Mouse (Mus musculus): Measurements from ENCODE around the gene Nosip. TPM values are rescaled to one million over a fixed set of nuclear protein-coding genes. Genes with fewer than 3 reads are reported as not detected.

The Nosip gene
- polyA plus RNA-seq, 1 experiment from 2014 or later: 31.5 TPM

DNA sequence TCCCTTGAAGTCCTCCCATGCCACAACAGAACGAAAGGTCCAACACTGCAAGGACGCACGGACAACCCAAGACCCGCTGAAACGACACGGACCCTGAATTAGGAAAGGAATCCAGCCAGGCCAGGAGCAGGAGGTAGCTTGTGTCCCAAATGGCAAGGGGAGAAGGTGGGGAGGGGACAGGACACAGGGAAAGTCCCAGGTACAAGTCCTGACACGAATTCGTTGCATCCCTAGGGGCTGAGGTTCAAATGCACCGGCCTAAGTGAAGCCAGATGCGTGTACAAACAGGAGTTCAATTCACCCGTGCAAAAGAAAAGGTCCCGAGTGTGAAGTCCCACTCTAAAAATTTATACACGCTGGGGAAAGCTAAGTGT lies 10.6 kb upstream of the Nosip start:
- Histone ChIP-seq H3K9me3 (replicated peaks) (no peaks in the 10 kb centered on the region), H3K4me2 (peak overlapping the region; percentile 99), H3K36me3 (peaks cover 37% of the 10 kb centered on the region), H3K9ac (peak overlapping the region; percentile 87), H3K27ac (peak overlapping the region; percentile 95), H3K27me3 (no peaks in the 10 kb centered on the region), H3K4me1 (replicated peaks) (peaks cover 39% of the 10 kb centered on the region), H3K4me3 (replicated peaks) (peak overlapping the region; percentile 77)
- ATAC-seq (ENCODE audit: low read depth): no peak
- no peak for DNase-seq
- 11% methylated on average over 13 of the region's 13 CpGs for WGBS (ENCODE audit: insufficient replicate concordance)

DNA sequence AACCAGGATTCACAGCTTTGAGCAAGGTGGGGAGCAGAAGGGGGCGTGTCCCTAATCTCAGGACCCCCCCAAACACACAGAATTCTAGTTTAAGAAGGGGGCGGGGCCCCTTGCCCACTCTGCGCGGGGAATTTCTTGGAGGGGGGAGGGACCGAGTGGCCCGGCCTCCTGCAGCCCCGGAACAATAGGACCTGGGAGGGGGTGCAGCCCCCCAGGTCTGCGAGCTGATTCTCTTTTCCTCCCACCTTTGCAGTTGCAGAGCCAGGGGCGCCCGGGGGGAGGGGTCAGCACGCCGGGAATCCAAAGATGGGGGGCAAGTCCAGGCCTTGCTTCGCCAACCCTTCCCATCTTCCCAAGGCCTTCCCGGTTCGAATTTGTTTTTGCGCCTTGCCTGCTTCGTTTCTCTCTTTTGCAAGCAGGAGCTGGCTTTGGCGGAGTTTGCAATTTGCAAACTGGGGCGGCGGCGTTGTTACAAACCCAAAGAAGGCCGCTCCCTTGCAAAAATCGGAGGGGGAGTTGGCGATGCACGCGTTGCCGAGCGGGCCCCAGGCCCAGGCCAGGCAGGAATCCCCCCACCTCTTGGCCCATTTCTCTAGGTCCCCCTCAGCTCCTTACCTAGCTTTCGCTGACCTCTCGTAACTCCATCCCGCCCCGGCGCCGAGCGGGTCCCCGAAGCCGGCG lies 9.9 kb upstream of the Nosip start:
- WGBS (ENCODE audit: insufficient replicate concordance): under 1% methylated on average over 38 of the region's 38 CpGs
- Histone ChIP-seq H3K9ac (peak overlapping the region; percentile 87), H3K27me3 (no peaks in the 10 kb centered on the region), H3K36me3 (peaks cover 30% of the 10 kb centered on the region), H3K9me3 (replicated peaks) (no peaks in the 10 kb centered on the region), H3K4me1 (replicated peaks) (peaks cover 39% of the 10 kb centered on the region), H3K27ac (peak overlapping the region; percentile 95), H3K4me2 (peak overlapping the region; percentile 99), H3K4me3 (replicated peaks) (peak overlapping the region; percentile 77)
- ATAC-seq (ENCODE audit: low read depth): no peak
- no peak for DNase-seq

DNA sequence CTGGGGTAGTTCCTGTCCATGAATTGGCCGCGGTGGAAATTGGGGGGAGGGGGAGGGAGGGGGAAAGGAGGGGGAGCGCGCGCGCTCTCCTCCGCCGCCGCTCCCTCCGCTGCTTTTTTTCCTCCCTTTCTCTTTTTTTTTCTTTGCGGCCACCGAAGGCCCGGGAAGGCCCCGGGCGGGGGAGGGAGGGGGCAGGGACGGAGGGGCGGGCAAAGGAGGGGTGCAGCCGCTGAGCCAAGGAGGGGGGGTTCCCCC lies 9.4 kb upstream of the Nosip start, which contains the start of gene Prr12:
Gene Prr12, minus strand, starts transcription at position 20 of the 255 bp plus-strand sequence.
- H3K9me3 ChIP-seq (replicated peaks): no peaks in the 10 kb centered on the region
- peak within 1 kb of the TSS; percentile 77 for H3K4me3 ChIP-seq (replicated peaks)
- H3K36me3 ChIP-seq: peaks cover 25% of the 10 kb centered on the region
- peak within 1 kb of the TSS; percentile 87 for H3K9ac ChIP-seq
- H3K4me1 ChIP-seq (replicated peaks): peaks cover 39% of the 10 kb centered on the region
- H3K27me3 ChIP-seq: no peaks in the 10 kb centered on the region
- peak within 1 kb of the TSS; percentile 99 for H3K4me2 ChIP-seq
- DNase-seq (no peak), ATAC-seq (ENCODE audit: low read depth) (peak; percentile 6)
- peak within 1 kb of the TSS; percentile 95 for H3K27ac ChIP-seq
- 0% methylated on average over 8 of the region's 18 CpGs for WGBS (ENCODE audit: insufficient replicate concordance)

DNA sequence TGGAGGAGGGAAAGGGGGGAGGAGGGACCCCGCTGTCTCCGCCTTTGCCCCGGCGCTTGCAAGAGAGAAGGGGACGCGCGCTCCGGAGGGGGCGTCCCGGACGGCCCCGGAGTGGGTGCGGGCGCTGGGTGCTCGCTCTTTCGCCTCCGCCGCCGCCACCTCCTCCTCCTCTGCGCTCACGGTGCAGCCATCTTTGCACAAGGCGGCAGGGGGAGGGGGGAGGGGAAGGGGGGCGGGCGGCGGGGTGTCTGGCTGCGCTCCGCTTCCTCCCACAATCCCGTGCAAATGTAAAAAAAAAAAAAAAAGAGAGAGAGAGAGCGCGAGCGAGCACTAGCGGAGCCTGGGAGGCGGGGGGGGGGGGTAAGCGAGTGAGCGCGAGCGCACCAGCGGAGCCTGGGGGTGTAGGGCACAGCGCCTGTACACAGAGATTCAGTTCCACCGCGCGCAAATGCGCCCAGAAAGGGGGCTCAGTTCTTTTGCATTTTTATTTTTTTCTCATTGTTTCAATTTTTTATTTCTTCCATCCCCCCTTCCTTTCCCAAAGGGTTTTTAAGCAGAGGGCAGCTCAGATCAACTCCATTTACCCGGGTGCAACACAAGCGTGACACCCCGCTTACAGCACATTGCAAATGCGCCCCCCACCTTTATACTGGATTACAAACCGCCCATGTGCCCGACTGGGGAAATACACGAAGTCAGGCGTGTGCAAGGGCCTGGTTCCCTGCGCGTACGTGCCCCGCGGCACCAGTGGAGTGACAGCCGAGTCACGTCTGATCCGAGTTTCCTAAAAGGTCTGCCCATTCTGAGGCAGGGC lies 8.9 kb upstream of the Nosip start:
- peak overlapping the region; percentile 95 for H3K27ac ChIP-seq

DNA sequence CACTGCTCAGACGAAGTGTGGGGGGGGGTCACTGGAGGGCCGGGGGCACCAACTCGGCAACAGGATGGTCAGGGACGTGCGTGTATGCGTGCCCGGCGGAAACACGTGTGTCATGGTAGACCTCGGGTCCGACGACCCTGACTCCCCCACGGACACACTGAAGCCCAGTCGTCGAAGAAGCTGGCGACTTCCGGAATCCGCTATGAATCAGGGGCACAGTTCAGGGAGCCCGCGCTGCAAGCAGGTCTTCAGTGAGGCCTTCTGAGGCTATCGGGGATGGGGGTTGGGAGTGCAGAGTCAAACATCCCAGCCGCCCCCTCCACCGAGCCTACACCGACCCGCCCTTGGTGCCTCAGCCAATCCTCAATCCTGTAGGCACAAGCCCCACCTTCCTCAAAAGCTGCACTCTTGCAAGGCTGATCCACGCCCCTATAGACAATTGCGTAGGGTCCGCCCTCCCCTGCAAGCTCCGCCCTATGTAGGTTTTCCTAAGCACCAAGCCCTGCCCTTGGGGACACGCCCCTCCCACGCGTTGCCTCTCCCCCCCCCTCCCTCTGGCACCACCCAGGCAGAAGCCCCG lies 8.2 kb upstream of the Nosip start:
- Histone ChIP-seq H3K36me3 (peaks cover 13% of the 10 kb centered on the region), H3K27me3 (no peaks in the 10 kb centered on the region), H3K27ac (peak overlapping the region; percentile 95), H3K9ac (peak overlapping the region; percentile 87), H3K4me1 (replicated peaks) (peaks cover 39% of the 10 kb centered on the region), H3K4me3 (replicated peaks) (peak overlapping the region; percentile 77), H3K9me3 (replicated peaks) (no peaks in the 10 kb centered on the region), H3K4me2 (peak overlapping the region; percentile 99)
- peak; percentile 96 for DNase-seq
- under 1% methylated on average over 33 of the region's 33 CpGs for WGBS (ENCODE audit: insufficient replicate concordance)
- ATAC-seq (ENCODE audit: low read depth): peak; percentile 92

More for the DNA sequence above, 8.9 kb upstream of the Nosip start:
- H3K9ac ChIP-seq: peak overlapping the region; percentile 87
- WGBS (ENCODE audit: insufficient replicate concordance): under 1% methylated on average over 25 of the region's 59 CpGs
- H3K9me3 ChIP-seq (replicated peaks): no peaks in the 10 kb centered on the region
- peaks cover 20% of the 10 kb centered on the region for H3K36me3 ChIP-seq
- H3K4me2 ChIP-seq: peak overlapping the region; percentile 99
- ATAC-seq (ENCODE audit: low read depth) (peak; percentile 41), DNase-seq (peak; percentile 62)
- H3K27me3 ChIP-seq: no peaks in the 10 kb centered on the region
- peaks cover 39% of the 10 kb centered on the region for H3K4me1 ChIP-seq (replicated peaks)
- peak overlapping the region; percentile 77 for H3K4me3 ChIP-seq (replicated peaks)

DNA sequence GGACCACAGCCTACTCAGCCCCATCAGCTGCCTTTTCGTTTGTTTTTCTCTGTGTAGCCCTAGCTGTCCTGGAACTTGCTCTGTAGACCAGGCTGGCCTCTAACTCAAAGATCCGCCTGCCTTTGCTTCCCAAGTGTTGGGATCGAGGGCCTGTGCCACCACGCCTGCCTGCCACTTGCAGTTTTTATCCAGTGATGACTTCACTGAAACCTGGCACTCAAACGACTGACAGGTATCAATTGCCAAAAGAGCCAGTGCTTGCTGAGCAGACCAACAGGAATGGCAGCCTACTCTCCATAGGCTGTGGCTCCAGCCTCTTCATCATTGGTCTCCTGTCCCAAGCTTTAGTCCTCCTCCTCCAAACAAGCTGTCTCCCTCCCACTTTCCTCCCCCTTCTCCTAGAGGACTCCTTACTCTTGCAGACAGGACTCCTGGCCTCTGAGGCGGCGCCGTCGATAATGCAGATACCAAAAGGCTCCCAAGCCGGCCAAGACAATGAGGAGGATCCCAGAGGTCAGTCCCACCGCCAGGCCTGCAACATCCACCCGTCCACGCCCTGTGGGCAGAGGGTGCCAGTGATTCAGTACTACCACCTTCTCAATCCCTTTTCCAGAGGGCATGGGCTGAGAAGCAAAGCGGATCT lies 5.8 kb upstream of the Nosip start:
- 71% methylated on average over 14 of the region's 14 CpGs for WGBS (ENCODE audit: insufficient replicate concordance)

GRCm38 (mm10) chr7:45056972-45057348 lies 5.3 kb upstream of the Nosip start:
- Histone ChIP-seq H3K4me3 (replicated peaks) (no peak overlapping the region), H3K9ac (no peak overlapping the region), H3K27ac (no peak overlapping the region), H3K27me3 (no peaks in the 10 kb centered on the region), H3K9me3 (replicated peaks) (no peaks in the 10 kb centered on the region), H3K4me2 (no peak overlapping the region), H3K36me3 (no peaks in the 10 kb centered on the region), H3K4me1 (replicated peaks) (peaks cover 44% of the 10 kb centered on the region)
- ATAC-seq (ENCODE audit: low read depth) (no peak), DNase-seq (no peak)

More for the DNA sequence above, 5.8 kb upstream of the Nosip start:
- peaks cover 44% of the 10 kb centered on the region for H3K4me1 ChIP-seq (replicated peaks)
- H3K36me3 ChIP-seq: no peaks in the 10 kb centered on the region
- H3K9ac ChIP-seq: no peak overlapping the region
- H3K9me3 ChIP-seq (replicated peaks): no peaks in the 10 kb centered on the region
- H3K27me3 ChIP-seq: no peaks in the 10 kb centered on the region
- no peak overlapping the region; the same call in 1 of the 2 replicates for H3K27ac ChIP-seq
- no peak overlapping the region for H3K4me3 ChIP-seq (replicated peaks)
- H3K4me2 ChIP-seq: no peak overlapping the region
- ATAC-seq (ENCODE audit: low read depth): no peak
- no peak for DNase-seq

- H3K27me3 ChIP-seq: no peaks in the 10 kb centered on the region
- no peaks in the 10 kb centered on the region for H3K36me3 ChIP-seq
- no peak overlapping the region for H3K4me2 ChIP-seq
- no peak overlapping the region for H3K4me3 ChIP-seq (replicated peaks)
- no peaks in the 10 kb centered on the region for H3K9me3 ChIP-seq (replicated peaks)
- no peak overlapping the region for H3K9ac ChIP-seq
- no peak overlapping the region for H3K27ac ChIP-seq
- ATAC-seq (ENCODE audit: low read depth): no peak
- DNase-seq: no peak
- H3K4me1 ChIP-seq (replicated peaks): peaks cover 40% of the 10 kb centered on the region
- WGBS (ENCODE audit: insufficient replicate concordance): 71% methylated on average over 10 of the region's 10 CpGs
Observed at GRCm38 (mm10) chr7:45058607-45059571, 3.3 kb upstream of the Nosip start.

- H3K36me3 ChIP-seq: no peaks in the 10 kb centered on the region
- no peaks in the 10 kb centered on the region for H3K27me3 ChIP-seq
- H3K9ac ChIP-seq: peak overlapping the region; percentile 64; the same call in 1 of the 2 replicates
- peaks cover 49% of the 10 kb centered on the region for H3K4me1 ChIP-seq (replicated peaks)
- H3K4me3 ChIP-seq (replicated peaks): 0 out of 2 replicates have a peak overlapping the region, but pooled peaks have one; percentile 73
- H3K4me2 ChIP-seq: peak overlapping the region; percentile 78; the same call in 1 of the 2 replicates
- WGBS (ENCODE audit: insufficient replicate concordance): 45% methylated on average over 6 of the region's 6 CpGs
- no peak for DNase-seq
- H3K27ac ChIP-seq: peak overlapping the region; percentile 74
- no peak for ATAC-seq (ENCODE audit: low read depth)
- H3K9me3 ChIP-seq (replicated peaks): no peaks in the 10 kb centered on the region
Observed at GRCm38 (mm10) chr7:45060632-45061122, 1.6 kb upstream of the Nosip start.

GRCm38 (mm10) chr7:45061532-45062075 lies 625 bp upstream of the Nosip start:
- 29% methylated on average over 11 of the region's 11 CpGs for whole genome bisulfite sequencing (ENCODE audit: insufficient replicate concordance)
- peak; percentile 9; the same call in 1 of the 2 replicates for ATAC-seq (ENCODE audit: low read depth)

More at GRCm38 (mm10) chr7:45061532-45062075, 625 bp upstream of the Nosip start:
- H3K4me2 ChIP-seq: peak overlapping the region; percentile 78
- no peaks in the 10 kb centered on the region for H3K9me3 ChIP-seq (replicated peaks)
- peak overlapping the region; percentile 73 for H3K4me3 ChIP-seq (replicated peaks)
- no peaks in the 10 kb centered on the region for H3K36me3 ChIP-seq
- peak overlapping the region; percentile 64 for H3K9ac ChIP-seq
- no peak for DNase-seq
- peaks cover 49% of the 10 kb centered on the region for H3K4me1 ChIP-seq (replicated peaks)
- H3K27me3 ChIP-seq: no peaks in the 10 kb centered on the region
- peak overlapping the region; percentile 74 for H3K27ac ChIP-seq

Data from liver, embryonic 13.5 days (tissue).